ENCODE assay signal across 21 mouse cellular contexts in genomic region chr3:40683171-40683570, GRCm38 (mm10). TPM values are rescaled to one million over a fixed set of nuclear protein-coding genes. Genes with fewer than 3 reads are reported as not detected.
DNase-seq lines count a peak whose midpoint lies in the region; TF ChIP-seq lines count a peak whose summit lies in the region.
"Had no signal": no experiment of that assay in that cellular context is flagged by ENCODE, and none has a peak within 500 bp of the region (broad histone marks: within the 10 kb centered on the region; RNA-seq: fewer than 3 reads in every experiment).

No protein-coding gene starts in this region.

- H3K36me3 ChIP-seq in limb, embryonic 10.5 days, result peaks cover 10% of the 10 kb centered on the region; the same call in 1 of the 2 replicates
- H3K36me3 ChIP-seq: liver, embryonic 13.5 days; neural tube, embryonic 13.5 days had no signal

- H3K27ac ChIP-seq in layer of hippocampus, adult 2 months, result peak overlapping the region; percentile 3; the same call in 1 of the 2 replicates
- H3K27ac ChIP-seq in limb, embryonic 10.5 days, result no peak overlapping the region
- H3K27ac ChIP-seq: forebrain, embryonic 13.5 days; kidney, postnatal 0 days; liver, embryonic 13.5 days; midbrain, embryonic 13.5 days; neural tube, embryonic 13.5 days had no signal

- H3K27me3 ChIP-seq in limb, embryonic 10.5 days (ENCODE audit: low read depth, poor library complexity, severe bottlenecking), result no peaks in the 10 kb centered on the region
- H3K27me3 ChIP-seq: forebrain, embryonic 13.5 days; liver, embryonic 13.5 days; midbrain, embryonic 13.5 days; neural tube, embryonic 13.5 days had no signal

- TF ChIP-seq CTCF in layer of hippocampus, adult 2 months (conservative IDR thresholded peaks at IDR 0.05), result no peak

- peak; percentile 12 for DNase-seq in gastrocnemius, postnatal 10 days
- DNase-seq in gastrocnemius, postnatal 36 days, result no peak
- no peak for DNase-seq in layer of hippocampus, adult 2 months (ENCODE audit: low spot score in 2 of 2)
- no peak for DNase-seq in layer of hippocampus, postnatal 14 days (ENCODE audit: low spot score in 2 of 2)
- DNase-seq in cerebellum, adult 11 months, result peak; percentile 33
- DNase-seq in cerebellum, postnatal 36 days, result peak; percentile 50 to 55
- no peak for DNase-seq in natural killer cell, adult 2 months (ENCODE audit: low spot score in 2 of 2)
- no peak for DNase-seq in limb, embryonic 10.5 days (ENCODE audit: low spot score)
- DNase-seq: layer of hippocampus, adult 9-11 months; liver, embryonic 13.5 days; thymus, postnatal 14 days had no signal

- intact Hi-C loops in gastrocnemius, postnatal 36 days (cut with DNase I), result no loop called here

- H3K4me1 ChIP-seq in limb, embryonic 10.5 days, result peaks cover 17% of the 10 kb centered on the region

- 93% methylated on average over 18 of the region's 18 CpGs for WGBS in limb, embryonic 10.5 days

- no peaks in the 10 kb centered on the region for H3K9me3 ChIP-seq in limb, embryonic 10.5 days (replicated peaks)
- H3K9me3 ChIP-seq: forebrain, embryonic 13.5 days; G1E; liver, embryonic 13.5 days; midbrain, embryonic 13.5 days; neural tube, embryonic 13.5 days had no signal

- no peak overlapping the region; the same call in 1 of the 2 replicates for H3K4me3 ChIP-seq in layer of hippocampus, adult 2 months
- H3K4me3 ChIP-seq in limb, embryonic 10.5 days, result no peak overlapping the region
- H3K4me3 ChIP-seq: forebrain, embryonic 13.5 days; liver, embryonic 13.5 days; midbrain, embryonic 13.5 days; neural tube, embryonic 13.5 days had no signal

RNA-seq across cellular contexts. Expression of gene Slc25a31, which starts 25.5 kb away (rescaled TPM):
- not detected for total RNA-seq in gastrocnemius, postnatal 10 days (2021)
- total RNA-seq in gastrocnemius, postnatal 36 days (2021), result not detected
- total RNA-seq in layer of hippocampus, adult 2 months (2021), result under 1 TPM in 1 of 2 experiments, not detected in 1; 0.22 TPM
- under 1 TPM; 0.17 to 0.35 TPM for total RNA-seq in layer of hippocampus, postnatal 14 days (2021)
- 0.26 and 0.34 TPM in 2 replicates for polyA plus RNA-seq in limb, embryonic 10.5 days (2016; fragmentation: Nextera tagmentation; extraction: Ambion mirVana)
- total RNA-seq: adrenal gland, postnatal 14 days; gastrocnemius, postnatal 4 days had no signal
- polyA plus RNA-seq: C2C12; G1E; small intestine, adult 2 months; stomach, embryonic 14.5 days had no signal

Comparison
In these comparisons a context has a peak if more than half of its experiments do, and no peak if none do; other contexts are left out.
1. DNase-seq: peak in gastrocnemius, postnatal 10 days (single experiment), cerebellum, adult 11 months (single experiment) and cerebellum, postnatal 36 days (2 of 2); none in gastrocnemius, postnatal 36 days (0 of 2), layer of hippocampus, adult 2 months (0 of 2), layer of hippocampus, postnatal 14 days (0 of 2), natural killer cell, adult 2 months (0 of 2) and limb, embryonic 10.5 days (single experiment).